29 mouse cellular contexts compared by ENCODE assay signal in genomic region chr2:44960561-44960960, GRCm38 (mm10). TPM values are rescaled to one million over a fixed set of nuclear protein-coding genes. Genes with fewer than 3 reads are reported as not detected.
DNase-seq lines count a peak whose midpoint lies in the region; ATAC-seq lines count a peak whose summit lies in the region.
"Had no signal": no experiment of that assay in that cellular context is flagged by ENCODE, and none has a peak within 500 bp of the region (broad histone marks: within the 10 kb centered on the region; RNA-seq: fewer than 3 reads in every experiment).

No protein-coding gene starts in this region.

- H3K4me2 ChIP-seq in liver, embryonic 16.5 days (ENCODE audit: low read depth, low read length) = no peak overlapping the region
- H3K4me2 ChIP-seq in liver, embryonic 11.5 days = no peak overlapping the region
- H3K4me2 ChIP-seq: embryonic facial prominence, embryonic 15.5 days; forebrain, embryonic 15.5 days; heart, embryonic 12.5 days; midbrain, embryonic 12.5 days; neural tube, embryonic 13.5 days; stomach, embryonic 15.5 days had no signal

- 0 out of 2 replicates have a peak overlapping the region, but pooled peaks have one; percentile 15 for H3K27ac ChIP-seq in liver, embryonic 16.5 days (ENCODE audit: low read length)
- no peak overlapping the region for H3K27ac ChIP-seq in liver, embryonic 11.5 days (ENCODE audit: low read depth, low read length)
- H3K27ac ChIP-seq: embryonic facial prominence, embryonic 15.5 days; forebrain, embryonic 15.5 days; limb, embryonic 10.5 days; midbrain, embryonic 12.5 days; neural tube, embryonic 13.5 days; stomach, embryonic 15.5 days had no signal

- peaks cover 7% of the 10 kb centered on the region for H3K4me1 ChIP-seq in liver, embryonic 16.5 days (ENCODE audit: control insufficient read depth, low read depth, low read length)
- peaks cover 8% of the 10 kb centered on the region for H3K4me1 ChIP-seq in liver, embryonic 11.5 days (replicated peaks; ENCODE audit: control insufficient read depth, insufficient read depth, low read length)
- H3K4me1 ChIP-seq: embryonic facial prominence, embryonic 15.5 days; forebrain, embryonic 15.5 days; heart, embryonic 12.5 days; limb, embryonic 10.5 days; midbrain, embryonic 12.5 days; neural tube, embryonic 13.5 days; stomach, embryonic 15.5 days had no signal

- DNase-seq in liver, embryonic 11.5 days (ENCODE audit: low spot score) = no peak
- peak; percentile 13 for DNase-seq in splenic B cell, adult 2 months (ENCODE audit: low read depth, low spot score)
- peak; percentile 49 to 59 for DNase-seq in thymus, postnatal 36 days
- DNase-seq in kidney, postnatal 25 days = no peak
- no peak for DNase-seq in embryo, embryonic 9.5 days (ENCODE audit: extremely low spot score)
- DNase-seq in right cerebral cortex, postnatal 4 days = no peak
- DNase-seq: adrenal gland, postnatal 10 days; cerebellum, adult 8-10 months; cerebellum, postnatal 36 days; embryo, embryonic 11 days; gastrocnemius, postnatal 10 days; heart, adult 11 months; heart, postnatal 10 days; kidney, adult 2 months; kidney, postnatal 4 days; liver; liver, postnatal 0 days; lung, postnatal 10 days had no signal

- no peaks in the 10 kb centered on the region for H3K36me3 ChIP-seq in liver, embryonic 16.5 days (ENCODE audit: control insufficient read depth, insufficient read depth)
- H3K36me3 ChIP-seq in liver, embryonic 11.5 days (ENCODE audit: control insufficient read depth, insufficient read depth, low read length) = no peaks in the 10 kb centered on the region
- H3K36me3 ChIP-seq in splenic B cell, adult 2 months (ENCODE audit: control insufficient read depth, insufficient read depth, low read length, poor library complexity, severe bottlenecking) = no peaks in the 10 kb centered on the region
- H3K36me3 ChIP-seq: embryonic facial prominence, embryonic 15.5 days; forebrain, embryonic 15.5 days; G1E; heart, embryonic 12.5 days; limb, embryonic 10.5 days; midbrain, embryonic 12.5 days; neural tube, embryonic 13.5 days; stomach, embryonic 15.5 days had no signal

- no peaks in the 10 kb centered on the region for H3K27me3 ChIP-seq in liver, embryonic 16.5 days (ENCODE audit: control insufficient read depth, insufficient read depth, low read depth, low read length)
- no peaks in the 10 kb centered on the region for H3K27me3 ChIP-seq in liver, embryonic 11.5 days (replicated peaks; ENCODE audit: control insufficient read depth, insufficient read depth, low read length)
- H3K27me3 ChIP-seq in splenic B cell, adult 2 months (ENCODE audit: control insufficient read depth, insufficient read depth, low read length, poor library complexity, severe bottlenecking) = no peaks in the 10 kb centered on the region
- H3K27me3 ChIP-seq: embryonic facial prominence, embryonic 15.5 days; forebrain, embryonic 15.5 days; heart, embryonic 12.5 days; midbrain, embryonic 12.5 days; neural tube, embryonic 13.5 days; Patski; stomach, embryonic 15.5 days had no signal

- no peaks in the 10 kb centered on the region for H3K9me3 ChIP-seq in liver, embryonic 16.5 days (replicated peaks; ENCODE audit: control insufficient read depth, low read length)
- no peaks in the 10 kb centered on the region for H3K9me3 ChIP-seq in liver, embryonic 11.5 days (ENCODE audit: control insufficient read depth, low read length)
- H3K9me3 ChIP-seq: embryonic facial prominence, embryonic 15.5 days; forebrain, embryonic 15.5 days; G1E; heart, embryonic 12.5 days; limb, embryonic 10.5 days; midbrain, embryonic 12.5 days; neural tube, embryonic 13.5 days; stomach, embryonic 15.5 days had no signal

- ATAC-seq in liver, embryonic 16.5 days (ENCODE audit: low read depth) = no peak
- ATAC-seq in liver, embryonic 11.5 days (replicated peaks; ENCODE audit: low FRiP score) = no peak
- peak; percentile 94 for ATAC-seq in inflammation-experienced regulatory T-cells, adult 6 months
- ATAC-seq: forebrain, embryonic 15.5 days; liver, postnatal 0 days had no signal

- WGBS in liver, embryonic 16.5 days (ENCODE audit: insufficient replicate concordance) = 26% methylated on average over 3 of the region's 3 CpGs
- WGBS in liver, embryonic 11.5 days = 46% methylated on average over 3 of the region's 3 CpGs

- H3K9ac ChIP-seq in liver, embryonic 16.5 days (ENCODE audit: low read depth, low read length) = no peak overlapping the region
- no peak overlapping the region for H3K9ac ChIP-seq in liver, embryonic 11.5 days (ENCODE audit: low read depth, low read length)
- H3K9ac ChIP-seq: embryonic facial prominence, embryonic 15.5 days; forebrain, embryonic 15.5 days; heart, embryonic 12.5 days; liver, postnatal 0 days; midbrain, embryonic 12.5 days; neural tube, embryonic 13.5 days; stomach, embryonic 15.5 days had no signal

- no peak overlapping the region for H3K4me3 ChIP-seq in liver, embryonic 16.5 days (ENCODE audit: low read depth, low read length)
- no peak overlapping the region for H3K4me3 ChIP-seq in liver, embryonic 11.5 days (ENCODE audit: low read depth, low read length)
- H3K4me3 ChIP-seq: embryonic facial prominence, embryonic 15.5 days; forebrain, embryonic 15.5 days; heart, embryonic 12.5 days; limb, embryonic 10.5 days; midbrain, embryonic 12.5 days; neural tube, embryonic 13.5 days; stomach, embryonic 15.5 days had no signal

RNA-seq across cellular contexts. Expression of gene Gtdc1, which starts 33.1 kb away (rescaled TPM):
- 2.9 and 4.1 TPM in 2 replicates for polyA plus RNA-seq in liver, embryonic 16.5 days (2015; fragmentation: Nextera tagmentation; extraction: Ambion mirVana)
- 8.1 and 8.5 TPM in 2 replicates for polyA plus RNA-seq in liver, embryonic 11.5 days (2014; fragmentation: Nextera tagmentation; extraction: Ambion mirVana)
- 10 to 100 TPM; 14.3 to 31.2 (median 21.5) TPM for polyA plus RNA-seq in inflammation-experienced regulatory T-cells, adult 6 months (2017; shearing (Covaris generic))

Comparison
In these comparisons a context has a peak if more than half of its experiments do, and no peak if none do; other contexts are left out.
1. DNase-seq: peak in splenic B cell, adult 2 months (single experiment) and thymus, postnatal 36 days (2 of 2); none in liver, embryonic 11.5 days (single experiment), kidney, postnatal 25 days (0 of 2), embryo, embryonic 9.5 days (single experiment) and right cerebral cortex, postnatal 4 days (single experiment).